Comparison of ENCODE assay signal across 22 mouse cellular contexts in the genomic region with DNA sequence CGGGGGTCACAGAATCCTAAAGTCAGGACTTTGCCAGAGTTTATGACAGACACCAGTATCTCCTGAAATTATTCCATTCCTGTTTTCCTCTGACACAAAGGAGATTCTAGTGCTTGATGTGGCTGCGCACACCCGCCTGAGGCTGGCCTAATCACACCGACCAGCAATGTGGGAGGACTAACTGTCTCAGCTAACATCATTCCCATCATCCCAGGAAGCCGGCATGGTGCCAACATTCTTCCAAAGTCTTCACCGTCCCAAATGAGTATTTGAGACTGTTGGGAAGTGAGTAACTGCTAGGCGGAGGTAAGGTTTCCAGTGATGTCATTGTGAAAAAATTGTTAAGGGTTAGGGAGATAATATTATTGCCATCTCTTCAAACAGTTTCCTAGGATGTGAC.
A peak's percentile ranks its signal among the peaks of the same experiment; 100 is the strongest.
DNase-seq lines count a peak whose midpoint lies in the region; ATAC-seq and TF ChIP-seq lines count a peak whose summit lies in the region.
"Had no signal": no experiment of that assay in that cellular context is flagged by ENCODE, and none has a peak within 500 bp of the region (broad histone marks: within the 10 kb centered on the region; RNA-seq: fewer than 3 reads in every experiment).

No protein-coding gene starts in this region.

- TF ChIP-seq CTCF in stomach, postnatal 0 days (IDR thresholded peaks at IDR 0.05; ENCODE audit: low read depth): no peak

- H3K4me1 ChIP-seq in heart, embryonic 10.5 days: no peaks in the 10 kb centered on the region; the same call in 1 of the 2 replicates
- H3K4me1 ChIP-seq in stomach, postnatal 0 days (replicated peaks; ENCODE audit: control insufficient read depth, insufficient read depth): no peaks in the 10 kb centered on the region
- H3K4me1 ChIP-seq: hindbrain, embryonic 12.5 days; lung, embryonic 15.5 days; midbrain, embryonic 12.5 days had no signal

- H3K36me3 ChIP-seq in heart, embryonic 10.5 days: no peaks in the 10 kb centered on the region
- H3K36me3 ChIP-seq in stomach, postnatal 0 days (ENCODE audit: control insufficient read depth, insufficient read depth, low read length): no peaks in the 10 kb centered on the region
- H3K36me3 ChIP-seq: hindbrain, embryonic 12.5 days; limb, embryonic 13.5 days; lung, embryonic 15.5 days; midbrain, embryonic 12.5 days; neural tube, embryonic 12.5 days had no signal

- peak; percentile 23 for DNase-seq in gastrocnemius, adult 18-20 months (ENCODE audit: low spot score)
- DNase-seq in gastrocnemius, postnatal 25 days: no peak
- DNase-seq in 3T3-L1 (ENCODE audit: low read depth, low spot score) (peak; percentile 41), NIH3T3 (ENCODE audit: low read depth) (peak; percentile 1)
- DNase-seq in heart, embryonic 10.5 days (ENCODE audit: low spot score): peak; percentile 80
- DNase-seq in kidney, adult 11 months: no peak
- DNase-seq in stomach, postnatal 0 days (ENCODE audit: low spot score): no peak
- no peak for DNase-seq in lung, postnatal 36 days
- DNase-seq: adrenal gland, postnatal 10 days; cerebellum, adult 11 months; kidney, adult 8-10 months; kidney, postnatal 14 days; thymus, postnatal 4 days had no signal

- H3K27me3 ChIP-seq in heart, embryonic 10.5 days (ENCODE audit: insufficient read depth, poor library complexity, severe bottlenecking): no peaks in the 10 kb centered on the region
- no peaks in the 10 kb centered on the region for H3K27me3 ChIP-seq in stomach, postnatal 0 days (ENCODE audit: control insufficient read depth, insufficient read depth, low read length)
- H3K27me3 ChIP-seq: hindbrain, embryonic 12.5 days; limb, embryonic 13.5 days; lung, embryonic 15.5 days; midbrain, embryonic 12.5 days; neural tube, embryonic 12.5 days had no signal

- H3K4me2 ChIP-seq in stomach, postnatal 0 days (replicated peaks; ENCODE audit: low read depth): no peak overlapping the region
- H3K4me2 ChIP-seq: hindbrain, embryonic 12.5 days; limb, embryonic 13.5 days; lung, embryonic 15.5 days; midbrain, embryonic 12.5 days; neural tube, embryonic 12.5 days had no signal

- H3K9ac ChIP-seq in stomach, postnatal 0 days (ENCODE audit: low read length): no peak overlapping the region
- H3K9ac ChIP-seq: hindbrain, embryonic 12.5 days; limb, embryonic 13.5 days; liver, embryonic 14.5 days; lung, embryonic 15.5 days; midbrain, embryonic 12.5 days; neural tube, embryonic 12.5 days had no signal

- no peak for ATAC-seq in stomach, postnatal 0 days (ENCODE audit: low FRiP score, low TSS enrichment)
- ATAC-seq: activated CD4-positive, CD25-positive, alpha-beta regulatory T cell, adult 4 months had no signal

- no peak overlapping the region for H3K27ac ChIP-seq in heart, embryonic 10.5 days
- H3K27ac ChIP-seq in stomach, postnatal 0 days (replicated peaks): no peak overlapping the region
- H3K27ac ChIP-seq: hindbrain, embryonic 12.5 days; layer of hippocampus, adult 2 months; limb, embryonic 13.5 days; liver, embryonic 14.5 days; lung, embryonic 15.5 days; macrophage; midbrain, embryonic 12.5 days; neural tube, embryonic 12.5 days had no signal

- 68% methylated on average over 7 of the region's 7 CpGs for WGBS in heart, embryonic 10.5 days
- WGBS in stomach, postnatal 0 days: 78% methylated on average over 7 of the region's 7 CpGs

- no peaks in the 10 kb centered on the region for H3K9me3 ChIP-seq in heart, embryonic 10.5 days
- H3K9me3 ChIP-seq in stomach, postnatal 0 days (ENCODE audit: control insufficient read depth, low read length): no peaks in the 10 kb centered on the region
- H3K9me3 ChIP-seq: hindbrain, embryonic 12.5 days; limb, embryonic 13.5 days; lung, embryonic 15.5 days; midbrain, embryonic 12.5 days; neural tube, embryonic 12.5 days had no signal

- TF ChIP-seq EP300 in stomach, postnatal 0 days (optimal IDR thresholded peaks at IDR 0.05): no peak

- H3K4me3 ChIP-seq in heart, embryonic 10.5 days: no peak overlapping the region
- no peak overlapping the region for H3K4me3 ChIP-seq in stomach, postnatal 0 days (ENCODE audit: low read depth, low read length)
- H3K4me3 ChIP-seq: hindbrain, embryonic 12.5 days; layer of hippocampus, adult 2 months; limb, embryonic 13.5 days; lung, embryonic 15.5 days; midbrain, embryonic 12.5 days; neural tube, embryonic 12.5 days had no signal

Comparison
In these comparisons a context has a peak if more than half of its experiments do, and no peak if none do; other contexts are left out.
1. DNase-seq: peak in gastrocnemius, adult 18-20 months (single experiment), 3T3-L1 (single experiment), NIH3T3 (single experiment) and heart, embryonic 10.5 days (single experiment); none in gastrocnemius, postnatal 25 days (single experiment), kidney, adult 11 months (single experiment), stomach, postnatal 0 days (single experiment) and lung, postnatal 36 days (single experiment).